Mouse (Mus musculus) limb, embryonic 14.5 days (tissue): ENCODE data around the gene Alk. TPM values are rescaled to one million over a fixed set of nuclear protein-coding genes. Genes with fewer than 3 reads are reported as not detected.

Experiments used
- ATAC-seq: fragments of 200-750 bp; cut with Nextera tagmentation; 2 replicates; pipeline ENCODE4 v1.8.0; 2017; ENCODE audit warnings: low read depth, moderate number of reproducible peaks, moderate TSS enrichment; ENCODE audit not compliant: low FRiP score
- DNase-seq: peaks from one replicate; pipeline ENCODE4 v3.0.0-alpha.2; 2015; ENCODE audit warnings: low spot score
- H3K27ac ChIP-seq: fragments of 300-500 bp; sonication (generic); replicated peaks from 2 replicates; pipeline ENCODE4 v1.5.1; 2014; ENCODE audit warnings: low read depth, mild to moderate bottlenecking, low read length, moderate library complexity, mixed read lengths
- H3K27me3 ChIP-seq: fragments of 300-500 bp; sonication (generic); 2 replicates; pipeline ENCODE4 v1.6.1; 2014; ENCODE audit warnings: low read length, mixed read lengths; ENCODE audit not compliant: control insufficient read depth, insufficient read depth
- H3K36me3 ChIP-seq: fragments of 300-500 bp; sonication (generic); 2 replicates; pipeline ENCODE4 v1.6.1; 2014; ENCODE audit warnings: mild to moderate bottlenecking, low read length, moderate library complexity, mixed read lengths; ENCODE audit not compliant: control insufficient read depth, insufficient read depth
- H3K4me1 ChIP-seq: fragments of 300-500 bp; sonication (generic); 2 replicates; pipeline ENCODE4 v1.6.1; 2014; ENCODE audit warnings: antibody characterized with exemption, low read length, mixed read lengths; ENCODE audit not compliant: control insufficient read depth, insufficient read depth
- H3K4me2 ChIP-seq: fragments of 300-500 bp; sonication (generic); replicated peaks from 2 replicates; pipeline ENCODE4 v1.6.1; 2014; ENCODE audit warnings: low read depth, mild to moderate bottlenecking, low read length, moderate library complexity; ENCODE audit not compliant: severe bottlenecking
- H3K4me3 ChIP-seq: fragments of 300-500 bp; sonication (generic); replicated peaks from 2 replicates; pipeline ENCODE4 v1.5.1; 2014; ENCODE audit warnings: low read length
- H3K9ac ChIP-seq: fragments of 300-500 bp; sonication (generic); 2 replicates; pipeline ENCODE4 v1.6.1; 2014; ENCODE audit warnings: mild to moderate bottlenecking, low read depth, low read length, moderate library complexity; ENCODE audit not compliant: severe bottlenecking
- H3K9me3 ChIP-seq: fragments of 300-500 bp; sonication (generic); 2 replicates; pipeline ENCODE4 v1.6.1; 2016; ENCODE audit warnings: low read length; ENCODE audit not compliant: control insufficient read depth
- POLR2A ChIP-seq: fragments of 200-500 bp; IDR thresholded peaks from 2 replicates; pipeline ENCODE4 v1.8.0; 2012; ENCODE audit warnings: inconsistent platforms, mild to moderate bottlenecking, moderate library complexity, borderline replicate concordance; ENCODE audit not compliant: insufficient read depth, insufficient read length; ENCODE audit errors: extremely low read depth
- WGBS: fragments of 180-500 bp; shearing (Covaris S2); extraction: QIAGEN DNeasy Blood & Tissue Kit; methylation state at CpG from one replicate; pipeline ENCODE4 v1.1.7; 2014; 5-methylcytosine and 5-hydroxymethylcytosine counted together
- polyA plus RNA-seq, 2 experiments: library from polyadenylated mRNA; depleted of rRNA in 1 of 2; stranded (reverse) in 1 of 2; unstranded in 1 of 2; fragments of >200 nt; fragmentation: Nextera tagmentation in 1 of 2; extraction: Ambion mirVana in 1 of 2; gene quantifications; 2 replicates each; pipeline versions ENCODE4 v1.2.1 to v1.2.3; 2012 to 2014

Alk gene
- polyA plus RNA-seq, 2 experiments = 0.43 to 0.45 TPM

- 48% methylated on average over 4 of the region's 4 CpGs for WGBS
These were observed 362.4 kb downstream of the Alk start for GRCm38 (mm10) chr17:72242036-72242435.

GRCm38 (mm10) chr17:72237315-72237714 lies 367.1 kb downstream of the Alk start:
- H3K36me3 ChIP-seq = no peaks in the 10 kb centered on the region
- H3K27me3 ChIP-seq = no peaks in the 10 kb centered on the region
- H3K27ac ChIP-seq = no peak overlapping the region
- no peak overlapping the region for H3K4me3 ChIP-seq
- WGBS = 79% methylated on average over 1 of the region's 1 CpGs
- H3K4me1 ChIP-seq = no peaks in the 10 kb centered on the region
- ATAC-seq = no peak
- H3K9ac ChIP-seq = no peak overlapping the region
- TF ChIP-seq POLR2A = no peak
- H3K9me3 ChIP-seq = peaks cover 3% of the 10 kb centered on the region; the same call in 1 of the 2 replicates
- no peak for DNase-seq
- H3K4me2 ChIP-seq = no peak overlapping the region

More at GRCm38 (mm10) chr17:72242036-72242435, 362.4 kb downstream of the Alk start:
- ATAC-seq (no peak), DNase-seq (no peak)
- Histone ChIP-seq H3K9me3 (peaks cover 3% of the 10 kb centered on the region; the same call in 1 of the 2 replicates), H3K4me3 (no peak overlapping the region), H3K36me3 (no peaks in the 10 kb centered on the region), H3K27me3 (no peaks in the 10 kb centered on the region), H3K27ac (no peak overlapping the region), H3K9ac (no peak overlapping the region), H3K4me1 (no peaks in the 10 kb centered on the region), H3K4me2 (no peak overlapping the region)
- no peak for TF ChIP-seq POLR2A

- Histone ChIP-seq H3K27ac (no peak overlapping the region), H3K4me1 (no peaks in the 10 kb centered on the region), H3K4me3 (no peak overlapping the region), H3K36me3 (no peaks in the 10 kb centered on the region), H3K4me2 (no peak overlapping the region), H3K27me3 (no peaks in the 10 kb centered on the region), H3K9me3 (no peaks in the 10 kb centered on the region), H3K9ac (no peak overlapping the region)
- DNase-seq (no peak), ATAC-seq (no peak)
- WGBS = 84% methylated on average over 7 of the region's 7 CpGs
- TF ChIP-seq POLR2A = no peak
These were observed 373.5 kb downstream of the Alk start for GRCm38 (mm10) chr17:72230891-72231290.

- H3K27ac ChIP-seq = no peak overlapping the region
- no peak for TF ChIP-seq POLR2A
- H3K4me1 ChIP-seq = no peaks in the 10 kb centered on the region
- DNase-seq (no peak), ATAC-seq (no peak)
- H3K4me3 ChIP-seq = no peak overlapping the region
- no peaks in the 10 kb centered on the region for H3K27me3 ChIP-seq
- 0 out of 2 replicates have a peak, but pooled peaks cover 3% of the 10 kb centered on the region for H3K9me3 ChIP-seq
- H3K36me3 ChIP-seq = no peaks in the 10 kb centered on the region
- H3K9ac ChIP-seq = no peak overlapping the region
- no peak overlapping the region for H3K4me2 ChIP-seq
- WGBS = 86% methylated on average over 3 of the region's 3 CpGs
These were observed 385.6 kb downstream of the Alk start for GRCm38 (mm10) chr17:72218816-72219215.

- WGBS = 78% methylated on average over 6 of the region's 6 CpGs
- Histone ChIP-seq H3K9me3 (no peaks in the 10 kb centered on the region), H3K4me2 (no peak overlapping the region), H3K27ac (no peak overlapping the region), H3K36me3 (no peaks in the 10 kb centered on the region), H3K27me3 (no peaks in the 10 kb centered on the region), H3K4me3 (no peak overlapping the region), H3K9ac (no peak overlapping the region), H3K4me1 (no peaks in the 10 kb centered on the region)
- DNase-seq (no peak), ATAC-seq (no peak)
- no peak for TF ChIP-seq POLR2A
These were observed 406.9 kb downstream of the Alk start for GRCm38 (mm10) chr17:72197576-72197975.
